Mouse (Mus musculus): ENCODE results near the gene Prtn3. TPM values are rescaled to one million over a fixed set of nuclear protein-coding genes. Genes with fewer than 3 reads are reported as not detected.

Gene Prtn3
- total RNA-seq, 1 experiment from 2014 or later = 159 TPM

DNA sequence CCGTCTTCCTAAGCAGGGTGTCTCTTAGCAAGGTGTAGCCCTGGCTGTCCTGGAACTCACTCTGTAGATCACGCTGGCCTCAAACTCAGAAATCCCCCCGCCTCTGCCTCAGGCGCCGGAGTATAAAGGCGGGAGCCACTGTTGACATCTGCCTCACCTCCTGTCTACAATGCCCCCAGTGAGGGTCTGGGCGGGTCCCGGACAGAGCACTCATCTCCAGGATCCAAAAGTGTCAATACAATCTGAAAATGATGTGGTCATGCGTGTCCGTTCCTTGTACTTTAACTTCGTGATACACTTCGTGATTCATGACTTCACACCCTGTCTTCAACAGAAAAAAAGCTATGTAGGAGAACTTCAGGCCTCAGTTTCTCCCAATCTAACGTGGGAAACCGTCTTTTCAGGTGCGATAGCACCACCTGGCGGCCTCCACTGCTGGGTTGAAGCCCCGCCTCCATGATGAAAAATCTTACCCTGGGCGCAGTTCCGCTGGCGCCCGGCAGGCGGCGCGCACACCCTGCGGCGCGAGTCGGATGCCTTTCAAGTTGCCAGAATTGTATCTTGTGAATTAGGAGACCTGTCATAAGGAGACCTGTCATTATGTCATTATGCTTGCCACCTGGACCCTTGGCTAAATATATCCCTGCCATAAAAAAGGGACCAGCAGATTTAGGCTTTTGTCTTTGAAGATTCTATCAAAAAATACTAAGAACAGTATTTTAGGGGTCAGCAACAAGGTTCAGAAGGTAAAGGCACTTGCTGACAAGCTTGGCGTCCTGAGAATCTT lies 50.9 kb downstream of the Prtn3 start:
- peak; percentile 45 for ATAC-seq (replicated peaks; ENCODE audit: low read depth, poor library complexity, severe bottlenecking)

DNA sequence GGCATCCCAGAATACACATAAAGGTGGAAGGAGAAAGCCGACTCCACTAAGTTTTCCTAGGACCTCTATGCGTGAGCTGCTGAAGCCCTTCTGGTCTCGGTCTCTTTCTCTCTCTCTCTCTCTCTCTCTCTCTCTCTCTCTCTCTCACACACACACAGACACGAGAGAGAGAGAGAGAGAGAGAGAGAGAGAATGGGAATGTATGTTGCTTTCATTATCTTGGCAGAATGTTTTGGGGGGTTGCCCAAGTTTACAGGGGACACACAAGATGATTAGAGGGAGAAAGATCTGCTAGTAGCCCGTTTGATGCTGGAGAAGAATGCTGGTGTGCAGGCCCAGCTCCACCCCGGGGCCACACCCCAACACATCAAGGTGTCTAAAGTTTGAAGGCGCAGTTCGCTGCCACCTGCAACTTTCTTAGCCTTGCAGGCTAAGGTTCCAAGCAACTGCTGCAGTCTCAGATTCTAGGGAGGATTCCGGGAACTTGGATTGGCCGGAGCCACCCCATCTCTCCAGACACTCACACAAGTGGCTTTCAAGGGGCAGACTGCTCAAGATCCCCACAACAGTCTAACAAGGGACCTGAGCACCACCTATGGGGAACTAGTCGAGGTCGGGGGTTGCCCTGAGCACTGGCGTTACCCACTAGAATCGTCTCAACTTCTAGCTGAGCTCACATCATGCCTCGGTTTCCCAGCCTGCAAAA lies 51.7 kb downstream of the Prtn3 start:
- no peak for ATAC-seq (replicated peaks; ENCODE audit: low read depth, poor library complexity, severe bottlenecking)

- ATAC-seq (replicated peaks; ENCODE audit: low read depth, poor library complexity, severe bottlenecking) = peak; percentile 61
Observed at GRCm38 (mm10) chr10:79926491-79927323, 52.4 kb downstream of the Prtn3 start, which contains the start of gene Arid3a. TSS of gene Arid3a (plus strand) at chr10:79927043.

DNA sequence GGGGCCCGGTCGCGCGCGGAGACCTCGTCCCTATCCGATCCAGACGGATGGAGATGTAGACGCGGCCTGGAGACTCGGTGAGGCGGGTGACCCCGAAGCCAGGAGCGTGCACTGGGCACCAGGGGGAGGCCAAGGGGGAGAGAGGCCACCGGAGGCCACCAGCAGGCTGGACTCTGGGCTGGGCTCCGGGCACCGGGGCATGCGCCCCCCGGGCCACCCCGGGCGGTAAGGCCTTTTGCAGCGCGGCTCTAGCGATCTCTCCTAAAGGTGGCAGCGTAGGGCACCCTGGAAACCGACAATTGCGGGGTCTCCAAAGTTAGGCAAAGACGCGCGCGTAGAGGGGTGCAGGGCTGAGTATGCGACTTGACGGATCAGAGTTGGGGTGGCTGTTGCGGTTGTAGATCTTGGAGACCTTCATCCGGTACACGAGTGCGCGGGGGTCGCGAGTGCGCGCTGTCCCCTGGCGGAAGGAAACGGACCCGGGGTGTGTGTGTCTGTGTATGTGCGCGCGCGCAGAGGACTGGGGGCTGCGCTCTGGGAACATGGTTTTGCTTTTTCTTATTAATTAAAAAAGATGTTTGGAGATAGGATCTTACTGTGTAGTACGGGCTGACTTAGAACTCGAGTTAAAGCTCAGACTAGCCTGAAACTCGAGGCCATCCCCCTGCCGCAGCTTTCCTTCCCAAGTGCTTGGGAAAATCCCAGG lies 53.2 kb downstream of the Prtn3 start:
- ATAC-seq (replicated peaks; ENCODE audit: low read depth, poor library complexity, severe bottlenecking) = peak; percentile 26

GRCm38 (mm10) chr10:79928030-79928694 lies 53.9 kb downstream of the Prtn3 start:
- 0 out of 2 replicates have a peak, but pooled peaks have one; percentile 12 for ATAC-seq (replicated peaks; ENCODE audit: low read depth, poor library complexity, severe bottlenecking)

DNA sequence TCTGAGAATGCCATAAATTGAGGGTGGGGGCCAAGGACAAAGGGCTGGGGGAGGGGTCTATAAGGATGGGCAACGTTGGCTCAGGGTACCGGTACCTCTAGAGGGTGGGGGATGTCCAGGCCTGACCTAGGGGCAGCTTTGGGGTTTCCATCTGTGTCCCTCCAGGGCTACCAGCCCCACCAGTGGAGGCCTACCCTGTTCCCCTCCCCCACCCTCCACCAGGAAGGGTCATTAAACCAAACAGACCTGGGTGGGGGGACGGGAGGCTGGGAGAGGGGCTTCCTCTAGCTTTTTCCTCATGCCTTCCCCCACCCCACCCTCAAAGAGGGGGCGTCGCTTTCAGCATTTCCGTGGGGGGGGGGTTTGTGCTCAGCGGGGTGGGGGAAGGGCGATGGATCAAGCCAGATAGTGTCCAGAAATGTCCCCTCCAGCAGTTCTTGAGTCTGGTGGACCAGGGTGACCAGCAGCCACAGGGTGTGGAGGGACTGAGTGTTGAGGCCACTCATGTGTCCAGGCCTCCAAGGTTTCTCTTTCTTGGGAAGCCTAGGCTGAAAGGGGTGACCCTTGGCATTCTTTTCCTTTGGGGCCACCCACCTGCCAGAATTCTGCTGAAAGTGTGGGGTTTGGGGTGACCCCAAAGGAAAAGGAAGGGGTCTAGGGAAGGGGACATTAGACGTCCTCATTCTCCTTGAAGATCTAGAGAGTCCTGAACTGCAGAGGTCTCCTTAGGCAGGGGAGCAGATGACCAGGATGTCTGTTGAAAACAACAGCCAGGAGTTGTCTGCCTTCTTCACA lies 54.8 kb downstream of the Prtn3 start:
- no peak for ATAC-seq (replicated peaks; ENCODE audit: low read depth, poor library complexity, severe bottlenecking)

GRCm38 (mm10) chr10:79929967-79930825 lies 55.9 kb downstream of the Prtn3 start:
- no peak for ATAC-seq (replicated peaks; ENCODE audit: low read depth, poor library complexity, severe bottlenecking)

GRCm38 (mm10) chr10:79930826-79931186 lies 56.5 kb downstream of the Prtn3 start:
- no peak for ATAC-seq (replicated peaks; ENCODE audit: low read depth, poor library complexity, severe bottlenecking)

GRCm38 (mm10) chr10:79931797-79932196 lies 57.5 kb downstream of the Prtn3 start:
- ATAC-seq (replicated peaks; ENCODE audit: low read depth, poor library complexity, severe bottlenecking) = no peak

DNA sequence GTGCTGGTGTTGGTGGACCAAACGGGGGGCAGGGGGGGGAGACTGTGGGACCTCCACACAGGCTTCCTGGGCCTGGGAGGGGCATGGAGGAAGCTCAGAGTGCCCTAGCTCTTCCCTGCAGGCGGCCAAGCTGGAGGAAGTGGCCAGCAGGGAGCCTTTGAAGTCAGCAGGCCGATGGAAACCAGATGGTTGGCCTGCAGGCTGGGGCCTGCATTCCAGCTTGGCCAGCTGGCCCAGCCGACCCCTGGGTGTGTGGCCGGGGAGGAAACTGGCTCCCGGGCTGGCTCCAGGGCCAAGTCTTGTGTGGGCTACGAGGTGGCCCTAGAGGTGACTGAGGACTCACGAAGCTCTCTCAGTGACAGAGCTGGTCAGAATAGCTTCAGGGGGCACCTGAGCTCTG lies 58.5 kb downstream of the Prtn3 start:
- no peak for ATAC-seq (replicated peaks; ENCODE audit: low read depth, poor library complexity, severe bottlenecking)

Other genes starting within 250 kb of the Prtn3 start
- gene Shc2, start 236.6 kb upstream of the Prtn3 start, total RNA-seq (2017) = not detected in 2 replicates
- gene Odf3l2, start 228.7 kb upstream of the Prtn3 start, total RNA-seq (2017) = not detected in 2 replicates
- not detected in 2 replicates for gene Madcam1, start 209.9 kb upstream of the Prtn3 start, total RNA-seq (2017)
- 5.3 and 9.9 TPM in 2 replicates for gene Tpgs1, start 205.1 kb upstream of the Prtn3 start, total RNA-seq (2017)
- 109 and 113 TPM in 2 replicates for gene Cdc34, start 192.3 kb upstream of the Prtn3 start, total RNA-seq (2017)
- gene Gzmm, start 185.5 kb upstream of the Prtn3 start, total RNA-seq (2017) = 0.96 and 1.6 TPM in 2 replicates
- gene Bsg, start 170.0 kb upstream of the Prtn3 start, total RNA-seq (2017) = 283 and 298 TPM in 2 replicates
- not detected in 2 replicates for gene Hcn2, start 157.8 kb upstream of the Prtn3 start, total RNA-seq (2017)
- 10.3 and 16.1 TPM in 2 replicates for gene Polrmt, start 127.9 kb upstream of the Prtn3 start, total RNA-seq (2017)
- gene Fgf22, start 119.4 kb upstream of the Prtn3 start, total RNA-seq (2017) = not detected in 2 replicates
- 12.9 and 21.0 TPM in 2 replicates for gene Rnf126, start 107.5 kb upstream of the Prtn3 start, total RNA-seq (2017)
- gene Fstl3, start 97.2 kb upstream of the Prtn3 start, total RNA-seq (2017) = 0.19 and 0.50 TPM in 2 replicates
- gene Prss57, start 83.5 kb upstream of the Prtn3 start, total RNA-seq (2017) = 9.4 and 16.3 TPM in 2 replicates
- gene Palm, start 80.9 kb upstream of the Prtn3 start, total RNA-seq (2017) = 21.8 and 24.8 TPM in 2 replicates
- not detected in 2 replicates for gene Misp, start 53.5 kb upstream of the Prtn3 start, total RNA-seq (2017)
- 210 and 221 TPM in 2 replicates for gene Ptbp1, start 20.0 kb upstream of the Prtn3 start, total RNA-seq (2017)
- gene Plppr3, start 158 bp downstream of the Prtn3 start, total RNA-seq (2017) = 40.8 and 46.6 TPM in 2 replicates
- 61.2 and 92.1 TPM in 2 replicates for gene Elane, start 11.8 kb downstream of the Prtn3 start, total RNA-seq (2017)
- not detected in 2 replicates for gene Cfd, start 16.4 kb downstream of the Prtn3 start, total RNA-seq (2017)
- gene Med16, start 34.4 kb downstream of the Prtn3 start, total RNA-seq (2017) = 17.3 and 19.3 TPM in 2 replicates
- gene Gm26602, start 36.4 kb downstream of the Prtn3 start, total RNA-seq (2017) = 7.0 and 11.2 TPM in 2 replicates
- 0.73 TPM in 1 of 2 replicates, not detected in the other for gene Kiss1r, start 42.5 kb downstream of the Prtn3 start, total RNA-seq (2017)
- 38.4 and 50.7 TPM in 2 replicates for gene R3hdm4, start 46.7 kb downstream of the Prtn3 start, total RNA-seq (2017)
- gene Arid3a, start 52.6 kb downstream of the Prtn3 start, total RNA-seq (2017) = 11.5 and 16.0 TPM in 2 replicates
- gene Wdr18, start 85.7 kb downstream of the Prtn3 start, total RNA-seq (2017) = 26.5 and 27.2 TPM in 2 replicates
- not detected in 2 replicates for gene Grin3b, start 96.2 kb downstream of the Prtn3 start, total RNA-seq (2017)
- gene Tmem259, start 109.9 kb downstream of the Prtn3 start, total RNA-seq (2017) = 44.8 and 56.7 TPM in 2 replicates
- gene Cnn2, start 114.1 kb downstream of the Prtn3 start, total RNA-seq (2017) = 62.2 and 72.9 TPM in 2 replicates
- gene Abca7, start 122.0 kb downstream of the Prtn3 start, total RNA-seq (2017) = 10.7 and 15.5 TPM in 2 replicates
- 85.6 and 106 TPM in 2 replicates for gene Arhgap45, start 142.2 kb downstream of the Prtn3 start, total RNA-seq (2017)
- gene Polr2e, start 165.3 kb downstream of the Prtn3 start, total RNA-seq (2017) = 145 and 146 TPM in 2 replicates
- gene Gpx4, start 172.7 kb downstream of the Prtn3 start, total RNA-seq (2017) = 451 and 481 TPM in 2 replicates
- gene Sbno2, start 231.1 kb downstream of the Prtn3 start, total RNA-seq (2017) = 16.2 and 22.3 TPM in 2 replicates
- 102 and 139 TPM in 2 replicates for gene Stk11, start 241.3 kb downstream of the Prtn3 start, total RNA-seq (2017)

Measured in common myeloid progenitor, adult 5-6 weeks (primary cell).